Mouse (Mus musculus) thymus, postnatal 25 days (tissue): ENCODE measurements around the gene Aim2.
"Not testable (repeated sequence)": the region's sequence is repeated elsewhere in the genome, so short reads cannot be mapped to it uniquely, and the experiment has no call there.

Experiments used
- DNase-seq: peaks from one replicate; pipeline ENCODE4 v3.0.0; 2022

Gene Aim2

GRCm38 (mm10) chr1:173350372-173350957 lies at the start of gene Aim2:
TSS of gene Aim2 (plus strand) at chr1:173350879.
- DNase-seq: no peak

- not testable (repeated sequence) for DNase-seq
Measured at GRCm38 (mm10) chr1:173302795-173303194, 47.9 kb upstream of the Aim2 start.

GRCm38 (mm10) chr1:173313535-173314050 lies 37.1 kb upstream of the Aim2 start:
- not testable (repeated sequence) for DNase-seq

- no peak for DNase-seq
Measured at GRCm38 (mm10) chr1:173315725-173316124, 35.0 kb upstream of the Aim2 start.

- no peak for DNase-seq
Measured at GRCm38 (mm10) chr1:173317925-173318477, 32.7 kb upstream of the Aim2 start.

GRCm38 (mm10) chr1:173321593-173322248 lies 29.0 kb upstream of the Aim2 start:
- DNase-seq: no peak

- DNase-seq: no peak
Measured at GRCm38 (mm10) chr1:173322249-173322627, 28.4 kb upstream of the Aim2 start.

GRCm38 (mm10) chr1:173323839-173324585 lies 26.7 kb upstream of the Aim2 start:
- peak; percentile 18 for DNase-seq

GRCm38 (mm10) chr1:173324961-173325360 lies 25.7 kb upstream of the Aim2 start:
- DNase-seq: no peak

GRCm38 (mm10) chr1:173325395-173325794 lies 25.3 kb upstream of the Aim2 start:
- DNase-seq: no peak

GRCm38 (mm10) chr1:173326552-173326951 lies 24.1 kb upstream of the Aim2 start:
- no peak for DNase-seq

- DNase-seq: no peak
Measured at GRCm38 (mm10) chr1:173328446-173328845, 22.2 kb upstream of the Aim2 start.

GRCm38 (mm10) chr1:173329185-173329584 lies 21.5 kb upstream of the Aim2 start:
- DNase-seq: no peak

GRCm38 (mm10) chr1:173329743-173330142 lies 20.9 kb upstream of the Aim2 start:
- DNase-seq: no peak

GRCm38 (mm10) chr1:173332418-173332817 lies 18.3 kb upstream of the Aim2 start:
- DNase-seq: no peak

GRCm38 (mm10) chr1:173333312-173334253 lies 17.1 kb upstream of the Aim2 start, which contains the start of gene Ackr1:
TSS of gene Ackr1 (minus strand) at chr1:173333750.
- no peak for DNase-seq

GRCm38 (mm10) chr1:173335903-173336302 lies 14.8 kb upstream of the Aim2 start:
- DNase-seq: no peak

GRCm38 (mm10) chr1:173337008-173337407 lies 13.7 kb upstream of the Aim2 start:
- no peak for DNase-seq

GRCm38 (mm10) chr1:173339543-173339942 lies 11.1 kb upstream of the Aim2 start:
- DNase-seq: peak; percentile 24

GRCm38 (mm10) chr1:173342425-173342824 lies 8.3 kb upstream of the Aim2 start:
- no peak for DNase-seq

- DNase-seq: no peak
Measured at GRCm38 (mm10) chr1:173343934-173344333, 6.7 kb upstream of the Aim2 start.

GRCm38 (mm10) chr1:173345112-173345511 lies 5.6 kb upstream of the Aim2 start:
- no peak for DNase-seq
